Mouse (Mus musculus) activated CD4-positive, CD25-positive, alpha-beta regulatory T cell (primary cell): ENCODE results near the gene Gm648. TPM values are rescaled to one million over a fixed set of nuclear protein-coding genes. Genes with fewer than 3 reads are reported as not detected.

Experiments
- polyA plus RNA-seq, 2 experiments: library from polyadenylated mRNA; unstranded; fragments of 100-300 nt; shearing (Covaris generic); gene quantifications; one replicate each; pipeline ENCODE4 v1.2.1; 2017

Gm648 gene
- under 1 TPM in 1 of 2 experiments, not detected in 1; 0.22 TPM for polyA plus RNA-seq

DNA sequence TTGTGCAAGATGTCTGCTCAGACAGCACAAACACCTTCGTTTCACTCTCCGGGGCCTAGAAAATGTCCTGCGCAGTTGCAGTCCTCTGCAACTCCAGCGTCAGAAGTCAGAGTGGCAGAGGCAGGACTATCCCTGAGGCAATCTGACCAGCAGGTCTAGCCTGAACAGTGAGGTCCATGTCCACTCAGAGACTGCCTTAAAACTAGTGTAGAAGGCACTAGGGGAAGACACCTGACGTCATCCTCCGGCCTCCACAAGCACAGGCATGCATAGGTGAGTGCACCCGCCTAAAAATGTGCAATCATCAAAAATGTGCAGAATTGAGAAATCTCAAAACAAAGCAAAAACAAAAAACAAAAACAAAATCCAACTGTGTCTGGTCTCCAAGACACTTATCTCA is at the start of gene Gm648:
Gene Gm648 (minus strand): TSS at position 101 of the 400 bp plus-strand sequence.

DNA sequence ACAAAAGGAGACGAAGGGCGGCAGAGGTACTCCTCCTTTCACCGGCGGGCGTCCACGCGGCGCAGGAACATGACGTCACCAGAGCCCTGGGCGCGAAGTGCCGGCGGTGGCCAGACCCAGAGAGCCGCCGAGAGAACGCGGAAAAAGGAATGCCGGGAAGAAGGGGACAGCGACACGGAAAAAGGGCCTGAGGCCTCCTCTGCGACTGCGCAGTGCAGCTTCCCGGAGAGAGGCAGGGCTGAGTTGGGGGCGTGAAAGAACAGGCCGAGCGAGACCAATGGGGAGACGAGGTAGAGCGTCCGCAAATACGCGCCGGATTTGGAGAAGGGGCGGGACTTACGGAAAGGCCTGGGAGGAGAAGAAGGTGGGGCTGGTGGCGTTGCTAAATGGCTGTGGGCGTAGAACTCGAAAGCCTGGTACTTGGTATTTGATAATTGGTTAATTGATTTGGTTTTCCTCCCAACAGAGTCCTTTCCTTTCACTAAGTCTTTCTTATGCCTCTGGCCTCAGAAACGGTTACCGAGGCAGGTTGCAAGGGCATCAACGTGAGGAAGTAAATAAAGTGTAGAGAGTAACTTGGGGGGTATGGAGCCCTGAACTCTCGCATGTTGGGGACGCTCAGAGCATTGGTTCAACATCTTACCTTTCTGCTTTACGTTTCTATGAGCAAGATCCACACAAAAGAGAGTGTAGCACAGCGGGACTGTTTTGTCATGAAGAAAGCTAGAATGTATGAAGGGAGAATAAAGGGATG is 48.7 kb upstream of the Gm648 start, which contains the start of gene Mmgt1:
Gene Mmgt1 (minus strand): TSS at position 183 of the 754 bp plus-strand sequence.

GRCm38 (mm10) chrX:56524442-56524841 is 25.0 kb downstream of the Gm648 start, which contains the start of gene Gm10477:
Gene Gm10477 (plus strand): TSS chrX:56524742.

Other genes starting within 250 kb of the Gm648 start
- gene Zfp449, start 203.2 kb downstream of the Gm648 start, polyA plus RNA-seq, result under 1 TPM; 0.50 to 0.67 TPM
- 1 to 10 TPM; 4.8 to 5.3 TPM for gene Smim10l2a, start 175.0 kb downstream of the Gm648 start, polyA plus RNA-seq
- not detected for gene Gm2174, start 101.6 kb downstream of the Gm648 start, polyA plus RNA-seq
- 10 to 100 TPM; 23.3 to 36.5 TPM for gene Ints6l, start 94.7 kb downstream of the Gm648 start, polyA plus RNA-seq
- not detected for gene Gm10477, start 24.9 kb downstream of the Gm648 start, polyA plus RNA-seq
- 1 to 10 TPM; 7.4 TPM for gene Mmgt1, start 48.5 kb upstream of the Gm648 start, polyA plus RNA-seq
- gene Slc9a6, start 60.2 kb upstream of the Gm648 start, polyA plus RNA-seq, result 10 to 100 TPM; 15.9 to 20.0 TPM
- gene Fhl1, start 182.2 kb upstream of the Gm648 start, polyA plus RNA-seq, result under 1 TPM in 1 of 2 experiments, not detected in 1; 0.10 TPM